Mouse (Mus musculus) kidney, postnatal 0 days (tissue): ENCODE data around the gene Rer1. TPM values are rescaled to one million over a fixed set of nuclear protein-coding genes. Genes with fewer than 3 reads are reported as not detected.

ENCODE experiments used
- ATAC-seq: fragments of 200-750 bp; cut with Nextera tagmentation; replicated peaks from 2 replicates; pipeline ENCODE4 v1.8.0; 2017; ENCODE audit warnings: low read depth, moderate number of reproducible peaks, moderate TSS enrichment, moderate library complexity; ENCODE audit not compliant: low FRiP score
- DNase-seq: peaks from one replicate; pipeline ENCODE4 v3.0.0-alpha.2; 2016; ENCODE audit warnings: low spot score
- H3K27ac ChIP-seq: fragments of 300-500 bp; sonication (generic); 2 replicates; pipeline ENCODE4 v1.5.1; 2014; ENCODE audit warnings: mild to moderate bottlenecking
- H3K27me3 ChIP-seq: fragments of 300-500 bp; sonication (generic); 2 replicates; pipeline ENCODE4 v1.6.1; 2014; ENCODE audit warnings: low read length, mixed read lengths; ENCODE audit not compliant: insufficient read depth
- H3K36me3 ChIP-seq: fragments of 300-500 bp; sonication (generic); 2 replicates; pipeline ENCODE4 v1.6.1; 2014; ENCODE audit warnings: low read length, mixed read lengths; ENCODE audit not compliant: insufficient read depth
- H3K4me1 ChIP-seq: fragments of 300-500 bp; sonication (generic); replicated peaks from 2 replicates; pipeline ENCODE4 v1.6.1; 2014; ENCODE audit warnings: antibody characterized with exemption, low read length, mixed read lengths; ENCODE audit not compliant: insufficient read depth
- H3K4me2 ChIP-seq: fragments of 300-500 bp; sonication (generic); 2 replicates; pipeline ENCODE4 v1.6.1; 2014; ENCODE audit warnings: mild to moderate bottlenecking, low read length, moderate library complexity, mixed read lengths
- H3K4me3 ChIP-seq: fragments of 300-500 bp; sonication (generic); replicated peaks from 2 replicates; pipeline ENCODE4 v1.5.1; 2014; ENCODE audit warnings: low read depth, low read length
- H3K9ac ChIP-seq: fragments of 300-500 bp; sonication (generic); 2 replicates; pipeline ENCODE4 v1.6.1; 2014; ENCODE audit warnings: low read depth, low read length
- H3K9me3 ChIP-seq: fragments of 300-500 bp; sonication (generic); replicated peaks from 2 replicates; pipeline ENCODE4 v1.6.1; 2016; ENCODE audit warnings: low read length, inconsistent platforms, mixed read lengths
- CTCF ChIP-seq: IDR thresholded peaks from 2 replicates; pipeline ENCODE4 v1.5.1; 2016; ENCODE audit warnings: antibody characterized with exemption, low read depth, mild to moderate bottlenecking, moderate library complexity
- WGBS: fragments of 180-500 bp; shearing (Covaris S2); extraction: QIAGEN DNeasy Blood & Tissue Kit; methylation state at CpG from one replicate; pipeline ENCODE4 v1.1.7; 2014; 5-methylcytosine and 5-hydroxymethylcytosine counted together
- polyA plus RNA-seq: library from polyadenylated mRNA; unstranded; fragments of >200 nt; fragmentation: Nextera tagmentation; extraction: Ambion mirVana; gene quantifications from 2 replicates; pipeline ENCODE4 v1.2.1, GENCODE M21; 2015

The Rer1 gene
- polyA plus RNA-seq, 1 experiment from 2014 or later: 194 TPM

DNA sequence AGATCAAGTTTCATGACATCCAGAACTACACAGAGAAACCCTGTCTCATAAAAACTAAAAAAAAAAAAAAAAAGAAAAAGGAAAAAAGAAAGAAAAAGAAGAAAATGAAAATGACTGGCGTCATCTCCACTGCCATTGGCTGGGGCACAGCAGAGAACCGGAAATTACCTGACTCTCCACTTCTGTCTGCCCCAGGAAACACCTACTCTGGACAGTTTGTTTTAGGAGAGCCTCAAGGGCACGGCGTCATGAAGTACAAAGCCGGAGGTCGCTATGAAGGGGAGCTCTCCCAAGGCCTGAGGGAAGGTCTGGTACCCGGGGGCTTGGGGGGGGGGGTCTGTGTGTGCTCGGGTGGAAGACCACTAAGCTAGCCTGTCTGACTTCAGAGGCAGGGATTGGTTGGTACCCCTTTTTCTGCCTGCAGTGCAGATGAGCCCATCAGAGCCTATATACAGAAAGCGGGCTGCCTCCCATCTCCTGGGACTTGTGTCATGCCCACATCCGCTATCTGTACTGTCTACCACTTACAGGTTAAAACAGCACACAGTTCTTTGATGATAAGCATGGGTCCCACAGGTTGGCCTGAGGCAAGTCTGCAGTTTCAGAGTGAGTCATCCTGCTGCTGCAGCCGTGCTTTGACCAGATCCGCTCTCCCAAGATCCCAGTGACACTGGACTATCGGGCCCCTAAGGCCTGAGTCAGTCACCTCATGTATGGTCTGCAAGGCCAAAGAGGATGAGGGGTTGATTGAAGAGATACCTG is 4.7 kb upstream of the Rer1 start:
- 94% methylated on average over 13 of the region's 13 CpGs for WGBS
- Histone ChIP-seq H3K4me2 (no peak overlapping the region), H3K27me3 (no peaks in the 10 kb centered on the region), H3K4me1 (peaks cover 6% of the 10 kb centered on the region; the same call in 1 of the 2 replicates), H3K4me3 (no peak overlapping the region), H3K9me3 (no peaks in the 10 kb centered on the region), H3K36me3 (0 out of 2 replicates have a peak, but pooled peaks cover 7% of the 10 kb centered on the region), H3K9ac (no peak overlapping the region), H3K27ac (no peak overlapping the region)
- no peak for ATAC-seq
- DNase-seq: no peak
- no peak for TF ChIP-seq CTCF

DNA sequence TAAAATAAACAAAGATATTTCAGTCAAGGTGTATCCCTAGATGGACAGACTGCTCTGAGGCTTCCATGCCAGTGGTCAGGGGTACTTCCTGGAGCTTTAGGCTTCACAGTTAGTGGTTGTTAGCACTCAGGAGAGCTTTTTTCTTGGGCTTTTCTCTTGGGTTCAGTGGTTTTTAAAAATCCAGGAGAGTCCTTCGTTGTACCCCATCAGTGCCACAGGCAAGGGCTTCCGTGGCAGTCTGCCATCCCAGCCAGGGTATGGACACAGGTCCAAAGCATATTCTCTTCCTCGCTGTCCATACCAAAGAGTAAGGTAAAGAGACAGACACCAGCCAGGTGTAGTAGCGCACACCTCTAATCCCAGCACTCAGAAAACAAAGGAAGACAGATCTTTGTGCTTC is 4.0 kb upstream of the Rer1 start:
- DNase-seq (no peak), ATAC-seq (no peak)
- Histone ChIP-seq H3K4me2 (no peak overlapping the region), H3K9me3 (no peaks in the 10 kb centered on the region), H3K36me3 (0 out of 2 replicates have a peak, but pooled peaks cover 7% of the 10 kb centered on the region), H3K27me3 (no peaks in the 10 kb centered on the region), H3K4me1 (peaks cover 7% of the 10 kb centered on the region; the same call in 1 of the 2 replicates), H3K4me3 (no peak overlapping the region), H3K27ac (no peak overlapping the region), H3K9ac (no peak overlapping the region)
- no peak for TF ChIP-seq CTCF
- WGBS: 93% methylated on average over 4 of the region's 4 CpGs

DNA sequence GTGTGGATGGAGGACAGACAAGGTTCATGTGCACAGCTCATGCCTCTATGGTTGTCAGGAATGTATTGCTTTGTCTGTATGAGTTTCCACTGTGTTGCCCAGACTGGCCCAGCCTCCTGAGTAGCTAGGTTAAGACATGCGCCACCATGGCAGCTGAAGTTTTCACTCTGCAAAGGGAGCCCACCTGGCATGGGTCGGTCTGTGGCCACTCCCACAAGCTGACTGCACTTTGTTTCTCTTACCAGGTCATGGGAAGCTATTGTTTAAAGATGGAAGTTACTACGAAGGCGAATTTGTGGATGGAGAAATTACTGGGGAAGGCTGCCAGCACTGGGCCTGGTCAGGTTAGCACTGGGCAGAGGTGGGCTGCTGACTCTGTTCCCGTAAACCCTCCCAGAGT is 3.1 kb upstream of the Rer1 start:
- no peak for ATAC-seq
- Histone ChIP-seq H3K4me3 (no peak overlapping the region), H3K36me3 (0 out of 2 replicates have a peak, but pooled peaks cover 7% of the 10 kb centered on the region), H3K9me3 (no peaks in the 10 kb centered on the region), H3K27ac (no peak overlapping the region), H3K4me2 (no peak overlapping the region), H3K9ac (no peak overlapping the region), H3K4me1 (peaks cover 16% of the 10 kb centered on the region; the same call in 1 of the 2 replicates), H3K27me3 (no peaks in the 10 kb centered on the region)
- TF ChIP-seq CTCF: no peak
- no peak for DNase-seq
- WGBS: 90% methylated on average over 5 of the region's 5 CpGs

DNA sequence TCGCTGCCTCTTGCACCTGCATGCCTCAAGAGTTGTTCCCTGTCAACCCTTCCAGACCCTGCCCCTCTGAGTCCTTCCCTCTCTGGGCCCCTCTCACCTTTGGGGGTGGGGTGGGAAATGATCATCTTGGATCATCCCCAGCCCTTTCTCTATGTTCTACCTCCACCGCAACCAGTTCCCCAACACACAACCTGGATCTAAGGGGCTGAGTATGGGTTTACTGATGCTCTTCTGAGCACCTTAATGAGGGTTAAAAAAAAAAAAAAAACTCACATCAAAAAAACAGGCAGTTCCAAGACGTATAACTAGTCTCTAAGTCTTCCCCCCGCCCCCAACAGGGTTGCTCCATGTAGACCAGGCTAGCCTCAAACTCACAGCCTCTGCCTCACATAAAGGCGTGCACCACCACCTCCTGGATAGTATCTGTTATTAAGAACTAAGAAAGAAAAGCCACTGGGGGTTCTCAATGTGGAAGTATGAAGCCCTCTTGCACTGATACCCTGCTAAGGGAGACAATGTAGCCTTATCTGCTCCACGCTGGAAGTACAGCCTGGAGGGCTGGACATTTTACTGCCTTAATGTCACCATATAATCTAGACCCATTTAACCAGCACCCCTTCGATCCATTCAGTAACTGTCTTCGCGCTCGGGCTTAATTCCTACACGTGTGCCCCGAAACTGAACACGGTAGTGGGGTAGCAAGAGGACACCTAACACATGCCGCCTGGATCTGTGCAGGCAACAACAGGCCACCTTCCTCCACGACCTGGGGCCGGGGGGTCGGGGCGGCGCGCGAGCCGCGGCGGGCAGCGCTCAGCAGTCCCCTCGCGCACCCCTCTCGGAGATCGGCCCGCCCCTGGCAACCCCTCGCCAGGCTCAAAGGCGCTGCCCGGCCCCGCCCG is 725 bp downstream of the Rer1 start:
- Histone ChIP-seq H3K9me3 (no peaks in the 10 kb centered on the region), H3K27me3 (no peaks in the 10 kb centered on the region), H3K4me2 (peak overlapping the region; percentile 85), H3K4me3 (peak overlapping the region; percentile 98), H3K9ac (peak overlapping the region; percentile 91), H3K4me1 (peaks cover 17% of the 10 kb centered on the region; the same call in 1 of the 2 replicates), H3K27ac (peak overlapping the region; percentile 92), H3K36me3 (peaks cover 11% of the 10 kb centered on the region; the same call in 1 of the 2 replicates)
- TF ChIP-seq CTCF: no peak
- 5% methylated on average over 32 of the region's 35 CpGs for WGBS
- peak; percentile 38 for DNase-seq
- ATAC-seq: no peak

DNA sequence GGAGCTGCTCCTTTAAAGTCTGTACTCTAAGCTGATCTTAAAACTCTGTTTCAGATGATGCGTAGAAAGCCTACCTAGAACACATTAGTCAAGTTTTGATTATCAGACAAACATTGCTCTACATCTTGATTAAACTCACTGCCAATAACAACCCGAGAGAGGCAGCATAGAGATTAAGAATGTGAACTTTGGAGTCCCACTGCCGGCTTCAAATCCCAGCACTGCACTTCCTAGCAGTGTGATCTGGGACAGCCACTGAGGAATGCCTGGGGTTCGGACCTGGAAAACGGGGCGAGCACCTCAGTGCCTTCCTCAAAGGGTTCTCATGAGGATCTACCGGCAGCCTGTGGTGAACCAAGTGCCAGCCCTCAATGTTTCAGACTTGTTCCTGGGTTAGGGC is 1.8 kb downstream of the Rer1 start:
- H3K4me2 ChIP-seq: peak overlapping the region; percentile 85
- DNase-seq: no peak

DNA sequence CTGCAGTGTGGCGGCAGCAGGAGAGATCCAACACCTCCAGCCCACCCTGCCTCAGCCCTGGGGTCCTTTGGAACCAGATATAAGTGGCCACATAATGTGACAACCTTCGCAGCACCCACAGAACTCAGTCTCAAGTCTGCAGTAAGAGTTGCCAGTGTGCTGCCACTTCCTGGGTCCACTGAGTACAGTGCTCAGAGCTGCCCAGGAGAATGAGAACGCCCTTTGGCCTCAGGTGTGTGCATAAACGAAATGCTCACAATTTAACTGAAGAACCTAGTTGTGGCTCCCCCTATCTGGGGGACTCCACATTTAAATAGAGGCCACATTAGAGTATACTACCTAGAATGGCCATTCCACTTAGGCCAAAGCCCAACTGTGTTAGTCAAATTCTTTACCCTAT is 2.6 kb downstream of the Rer1 start:
- DNase-seq (no peak), ATAC-seq (no peak)
- Histone ChIP-seq H3K9me3 (no peaks in the 10 kb centered on the region), H3K4me1 (peaks cover 17% of the 10 kb centered on the region; the same call in 1 of the 2 replicates), H3K4me2 (no peak overlapping the region), H3K27ac (no peak overlapping the region), H3K36me3 (peaks cover 17% of the 10 kb centered on the region), H3K4me3 (no peak overlapping the region), H3K27me3 (no peaks in the 10 kb centered on the region), H3K9ac (no peak overlapping the region)
- 85% methylated on average over 4 of the region's 4 CpGs for WGBS
- no peak for TF ChIP-seq CTCF

More for the DNA sequence above, 1.8 kb downstream of the Rer1 start:
- no peak for ATAC-seq
- H3K9ac ChIP-seq: 0 out of 2 replicates have a peak overlapping the region, but pooled peaks have one; percentile 5
- peaks cover 18% of the 10 kb centered on the region for H3K36me3 ChIP-seq
- TF ChIP-seq CTCF: no peak
- H3K27ac ChIP-seq: no peak overlapping the region
- WGBS: 85% methylated on average over 7 of the region's 7 CpGs
- no peaks in the 10 kb centered on the region for H3K27me3 ChIP-seq
- H3K4me3 ChIP-seq: peak overlapping the region; percentile 98; the same call in 1 of the 2 replicates
- peaks cover 17% of the 10 kb centered on the region; the same call in 1 of the 2 replicates for H3K4me1 ChIP-seq
- no peaks in the 10 kb centered on the region for H3K9me3 ChIP-seq
